Mouse (Mus musculus) cortical plate, adult 2 months (tissue): ENCODE results near the gene Ttc30a1.

Source experiments
- CTCF ChIP-seq: fragments of 200-500 bp; IDR thresholded peaks from 2 replicates; pipeline ENCODE4 v1.5.1; 2011; ENCODE audit warnings: mild to moderate bottlenecking, control low read depth, low read length; ENCODE audit not compliant: insufficient read depth; ENCODE audit errors: extremely low read depth
- POLR2A ChIP-seq: fragments of 200-500 bp; IDR thresholded peaks from 2 replicates; pipeline ENCODE4 v1.6.1; 2011; ENCODE audit warnings: mild to moderate bottlenecking, low read length, control low read depth; ENCODE audit not compliant: insufficient read depth; ENCODE audit errors: extremely low read depth

DNA sequence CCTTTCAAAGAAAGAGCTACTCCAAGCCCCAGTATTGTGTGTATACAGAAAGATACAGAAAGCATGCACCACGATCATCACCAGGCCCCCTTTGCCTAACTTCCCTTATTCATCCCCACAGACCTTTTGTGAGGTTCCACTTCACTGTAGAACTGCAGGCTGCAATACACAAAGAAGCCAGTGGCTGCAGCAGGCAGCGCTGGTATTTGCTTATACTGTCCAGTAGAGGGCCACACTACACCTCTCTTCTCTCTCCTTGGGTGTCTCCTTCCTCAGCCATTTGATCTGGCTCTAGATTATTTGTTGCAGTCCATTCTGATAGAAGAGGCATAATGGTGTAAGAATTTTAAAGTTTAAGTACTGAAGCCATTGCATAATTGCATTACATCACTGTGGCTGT lies 3.4 kb upstream of the Ttc30a1 start:
- TF ChIP-seq CTCF (peak; percentile 97), POLR2A (no peak)
